Mouse (Mus musculus) kidney, embryonic 14.5 days (tissue): ENCODE results near the gene Fgf15. TPM values are rescaled to one million over a fixed set of nuclear protein-coding genes. Genes with fewer than 3 reads are reported as not detected.

Source experiments
- ATAC-seq: fragments of 200-750 bp; cut with Nextera tagmentation; 2 replicates; pipeline ENCODE4 v1.8.0; 2017; ENCODE audit warnings: moderate number of reproducible peaks, mild to moderate bottlenecking, moderate TSS enrichment, moderate library complexity; ENCODE audit not compliant: low FRiP score, low TSS enrichment
- H3K27ac ChIP-seq: fragments of 300-500 bp; sonication (generic); 2 replicates; pipeline ENCODE4 v1.5.1; 2014; ENCODE audit warnings: low read depth, mild to moderate bottlenecking, low read length, moderate library complexity, mixed read lengths
- H3K27me3 ChIP-seq: fragments of 300-500 bp; sonication (generic); 2 replicates; pipeline ENCODE4 v1.6.1; 2014; ENCODE audit warnings: mild to moderate bottlenecking, low read length; ENCODE audit not compliant: control insufficient read depth, insufficient read depth
- H3K36me3 ChIP-seq: fragments of 300-500 bp; sonication (generic); 2 replicates; pipeline ENCODE4 v1.6.1; 2014; ENCODE audit warnings: low read length, mixed read lengths; ENCODE audit not compliant: control insufficient read depth, insufficient read depth
- H3K4me1 ChIP-seq: fragments of 300-500 bp; sonication (generic); 2 replicates; pipeline ENCODE4 v1.6.1; 2014; ENCODE audit warnings: low read length, mixed read lengths; ENCODE audit not compliant: control insufficient read depth, insufficient read depth
- H3K4me2 ChIP-seq: fragments of 300-500 bp; sonication (generic); replicated peaks from 2 replicates; pipeline ENCODE4 v1.6.1; 2014; ENCODE audit warnings: low read depth, mild to moderate bottlenecking, low read length
- H3K4me3 ChIP-seq: fragments of 300-500 bp; sonication (generic); 2 replicates; pipeline ENCODE4 v1.5.1; 2014; ENCODE audit warnings: mild to moderate bottlenecking, low read length
- H3K9ac ChIP-seq: fragments of 300-500 bp; sonication (generic); 2 replicates; pipeline ENCODE4 v1.6.1; 2014; ENCODE audit warnings: low read depth, mild to moderate bottlenecking, low read length, moderate library complexity
- H3K9me3 ChIP-seq: fragments of 300-500 bp; sonication (generic); 2 replicates; pipeline ENCODE4 v1.6.1; 2016; ENCODE audit warnings: low read length; ENCODE audit not compliant: control insufficient read depth
- WGBS: fragments of 180-500 bp; shearing (Covaris S2); extraction: QIAGEN DNeasy Blood & Tissue Kit; methylation state at CpG from one replicate; pipeline ENCODE4 v1.1.7; 2014; 5-methylcytosine and 5-hydroxymethylcytosine counted together
- polyA plus RNA-seq: library from polyadenylated mRNA; unstranded; fragments of >200 nt; fragmentation: Nextera tagmentation; extraction: Ambion mirVana; gene quantifications from 2 replicates; pipeline ENCODE4 v1.2.1, GENCODE M21; 2014

Fgf15 gene
- polyA plus RNA-seq, 1 experiment from 2014 or later, result 2.2 TPM

DNA sequence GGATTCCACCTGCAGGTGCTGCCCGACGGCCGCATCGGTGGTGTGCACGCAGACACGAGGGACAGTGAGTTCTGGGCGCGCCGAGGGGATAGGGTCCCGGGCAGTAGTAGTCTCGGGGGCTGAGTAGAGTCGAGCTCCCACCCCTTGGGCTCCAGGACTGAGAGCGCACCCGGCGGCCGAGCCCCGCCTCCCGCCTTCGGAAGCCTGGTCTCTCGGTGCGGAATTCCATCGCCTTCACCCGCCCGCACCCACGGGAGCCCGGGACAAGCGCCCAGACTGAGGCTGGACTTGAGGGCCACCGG lies 34.6 kb upstream of the Fgf15 start:
- H3K27ac ChIP-seq, result no peak overlapping the region
- H3K27me3 ChIP-seq, result peaks cover 75% of the 10 kb centered on the region
- H3K9ac ChIP-seq, result no peak overlapping the region
- no peaks in the 10 kb centered on the region for H3K9me3 ChIP-seq
- under 1% methylated on average over 28 of the region's 28 CpGs for WGBS
- peak overlapping the region; percentile 28 for H3K4me3 ChIP-seq
- no peaks in the 10 kb centered on the region for H3K36me3 ChIP-seq
- 0 out of 2 replicates have a peak, but pooled peaks have one; percentile 33 for ATAC-seq
- peak overlapping the region; percentile 34 for H3K4me2 ChIP-seq
- peaks cover 11% of the 10 kb centered on the region for H3K4me1 ChIP-seq

DNA sequence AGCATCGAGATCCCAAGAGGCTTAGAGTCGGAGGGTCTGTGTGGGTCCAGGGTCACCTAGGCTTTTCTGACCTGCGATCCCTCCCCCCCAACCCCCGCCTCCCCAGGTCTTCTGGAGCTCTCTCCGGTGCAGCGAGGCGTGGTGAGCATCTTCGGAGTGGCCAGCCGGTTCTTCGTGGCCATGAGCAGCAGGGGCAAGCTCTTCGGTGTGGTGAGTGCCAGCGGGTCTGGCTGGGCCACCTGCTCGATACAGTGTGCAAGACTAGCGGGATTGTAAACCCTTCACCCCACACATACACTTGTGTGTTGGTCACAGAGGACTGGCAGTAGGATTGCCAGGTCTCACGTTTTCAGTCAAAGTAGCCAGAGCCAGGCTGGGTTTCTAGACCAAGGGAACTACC lies 34.2 kb upstream of the Fgf15 start:
- Histone ChIP-seq H3K27ac (no peak overlapping the region), H3K4me3 (peak overlapping the region; percentile 28)
- under 1% methylated on average over 15 of the region's 15 CpGs for WGBS

DNA sequence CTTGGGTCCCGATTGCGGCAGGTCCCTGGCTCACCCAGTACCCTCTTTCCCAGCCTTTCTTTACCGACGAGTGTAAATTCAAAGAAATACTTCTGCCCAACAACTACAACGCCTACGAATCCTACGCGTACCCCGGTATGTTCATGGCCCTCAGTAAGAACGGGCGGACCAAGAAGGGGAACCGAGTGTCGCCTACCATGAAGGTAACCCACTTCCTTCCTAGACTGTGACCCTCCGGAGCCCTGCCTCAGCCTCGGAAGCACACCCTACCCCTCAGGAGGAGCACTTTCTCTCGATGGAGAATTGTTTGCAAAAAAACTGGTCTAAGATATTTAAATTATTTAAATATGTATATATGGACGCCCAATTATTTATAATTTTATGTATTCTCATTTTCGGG lies 33.6 kb upstream of the Fgf15 start:
- H3K27ac ChIP-seq, result no peak overlapping the region
- 2% methylated on average over 18 of the region's 18 CpGs for WGBS
- no peak overlapping the region for H3K4me3 ChIP-seq
- H3K9me3 ChIP-seq, result no peaks in the 10 kb centered on the region
- no peaks in the 10 kb centered on the region for H3K36me3 ChIP-seq
- H3K4me2 ChIP-seq, result no peak overlapping the region
- no peak overlapping the region for H3K9ac ChIP-seq
- ATAC-seq, result no peak
- H3K4me1 ChIP-seq, result peaks cover 11% of the 10 kb centered on the region
- H3K27me3 ChIP-seq, result peaks cover 75% of the 10 kb centered on the region

More for the DNA sequence above, 34.2 kb upstream of the Fgf15 start:
- Histone ChIP-seq H3K36me3 (no peaks in the 10 kb centered on the region), H3K27me3 (peaks cover 75% of the 10 kb centered on the region), H3K4me1 (peaks cover 11% of the 10 kb centered on the region), H3K4me2 (peak overlapping the region; percentile 34; the same call in 1 of the 2 replicates), H3K9me3 (no peaks in the 10 kb centered on the region), H3K9ac (no peak overlapping the region)
- no peak for ATAC-seq

DNA sequence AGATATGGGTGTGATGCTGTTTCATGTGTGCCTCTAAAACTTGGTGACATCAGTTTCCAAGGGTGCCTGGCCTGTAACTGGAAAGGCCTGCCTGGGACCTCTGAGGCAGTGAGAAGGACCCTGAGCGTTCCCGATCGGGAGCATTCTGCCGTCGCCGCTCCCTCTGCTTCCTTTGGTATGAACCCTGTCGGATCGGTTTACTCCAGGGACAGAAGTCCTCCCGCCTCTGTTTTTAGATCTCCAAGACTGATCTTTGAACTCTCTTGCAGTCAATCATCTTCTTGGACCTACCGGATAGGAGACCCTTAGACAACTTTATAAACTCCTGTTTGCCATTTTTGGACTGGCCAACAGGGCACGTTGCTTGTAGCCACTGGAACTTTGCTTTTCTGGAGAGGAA lies 33.1 kb upstream of the Fgf15 start:
- Histone ChIP-seq H3K4me3 (no peak overlapping the region), H3K36me3 (no peaks in the 10 kb centered on the region), H3K4me2 (no peak overlapping the region), H3K9ac (no peak overlapping the region), H3K9me3 (no peaks in the 10 kb centered on the region), H3K27me3 (peaks cover 75% of the 10 kb centered on the region), H3K27ac (no peak overlapping the region), H3K4me1 (peaks cover 11% of the 10 kb centered on the region)
- ATAC-seq, result no peak
- WGBS, result 2% methylated on average over 11 of the region's 11 CpGs

DNA sequence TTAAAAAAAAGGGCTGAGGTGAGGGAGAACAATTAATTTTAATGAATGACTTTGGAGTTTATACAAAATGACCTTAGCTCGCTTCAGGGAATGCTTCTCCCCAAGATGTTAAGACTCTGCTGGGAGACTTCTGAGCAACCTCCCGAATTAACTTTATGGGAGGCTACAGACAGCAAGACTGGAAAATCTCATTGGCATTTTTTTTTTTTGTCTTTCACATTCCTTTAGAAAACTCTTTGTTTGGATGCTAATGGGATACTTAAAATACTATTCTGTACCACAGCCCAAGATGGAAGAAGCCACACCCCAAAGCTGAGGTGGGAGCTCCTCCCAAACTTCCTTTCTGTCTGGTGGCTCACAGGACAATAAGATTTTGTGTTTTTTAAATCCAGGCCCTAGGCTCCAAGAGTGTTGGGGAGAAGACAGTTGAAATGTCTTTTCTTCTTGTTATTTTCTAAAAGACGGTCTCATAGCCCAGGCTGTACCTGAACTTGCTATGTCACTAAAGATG lies 32.1 kb upstream of the Fgf15 start:
- H3K4me1 ChIP-seq, result peaks cover 11% of the 10 kb centered on the region
- H3K9me3 ChIP-seq, result no peaks in the 10 kb centered on the region
- H3K27me3 ChIP-seq, result peaks cover 70% of the 10 kb centered on the region
- H3K36me3 ChIP-seq, result no peaks in the 10 kb centered on the region
- H3K9ac ChIP-seq, result no peak overlapping the region
- H3K27ac ChIP-seq, result no peak overlapping the region
- H3K4me3 ChIP-seq, result no peak overlapping the region
- WGBS, result 39% methylated on average over 3 of the region's 3 CpGs
- no peak overlapping the region for H3K4me2 ChIP-seq
- no peak for ATAC-seq

DNA sequence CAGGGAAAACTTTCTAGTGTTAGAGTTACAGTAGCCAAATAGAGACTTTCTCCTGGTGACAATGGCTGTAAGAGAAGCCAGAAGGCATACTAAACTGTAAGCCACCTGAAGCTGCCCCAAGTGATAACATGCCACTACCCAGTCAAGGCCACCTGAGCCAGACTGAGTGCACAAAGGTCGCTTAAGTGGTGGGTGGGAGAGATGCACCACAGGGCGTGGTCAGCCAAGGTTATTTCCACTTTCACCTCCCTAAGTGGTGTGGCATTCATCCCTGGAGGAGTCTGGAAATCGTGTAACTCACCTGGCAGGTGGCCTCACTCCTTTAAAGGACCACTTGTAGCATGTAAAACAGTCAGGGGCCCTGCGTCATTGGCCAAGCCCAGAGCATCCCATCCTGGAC lies 29.2 kb upstream of the Fgf15 start:
- peaks cover 41% of the 10 kb centered on the region for H3K27me3 ChIP-seq
- H3K4me3 ChIP-seq, result no peak overlapping the region
- no peak overlapping the region for H3K4me2 ChIP-seq
- H3K9me3 ChIP-seq, result no peaks in the 10 kb centered on the region
- no peak overlapping the region for H3K27ac ChIP-seq
- WGBS, result 66% methylated on average over 4 of the region's 4 CpGs
- no peak for ATAC-seq
- H3K36me3 ChIP-seq, result no peaks in the 10 kb centered on the region
- no peak overlapping the region for H3K9ac ChIP-seq
- H3K4me1 ChIP-seq, result no peaks in the 10 kb centered on the region

DNA sequence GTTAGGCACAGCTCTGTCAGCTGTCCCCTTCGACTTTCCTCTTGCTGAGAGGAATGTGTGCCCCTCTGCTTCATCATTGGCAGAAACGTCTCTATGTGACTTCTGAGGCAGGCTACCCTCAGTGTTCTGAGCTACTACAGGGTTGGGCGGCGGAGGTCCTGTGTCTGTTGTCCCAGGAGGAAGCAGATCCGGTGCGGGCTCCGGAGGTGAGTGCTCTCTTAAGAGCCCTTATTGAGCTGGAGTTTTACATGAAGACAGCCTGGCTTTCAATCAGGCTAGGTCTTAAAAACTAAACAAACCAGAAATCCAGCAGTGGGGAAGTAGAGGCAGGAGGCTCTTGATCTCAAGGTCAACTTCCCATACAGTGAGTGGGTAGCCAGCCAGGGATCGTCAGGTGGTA lies 28.7 kb upstream of the Fgf15 start:
- Histone ChIP-seq H3K27me3 (peaks cover 36% of the 10 kb centered on the region), H3K36me3 (no peaks in the 10 kb centered on the region)
- WGBS, result 80% methylated on average over 8 of the region's 8 CpGs

DNA sequence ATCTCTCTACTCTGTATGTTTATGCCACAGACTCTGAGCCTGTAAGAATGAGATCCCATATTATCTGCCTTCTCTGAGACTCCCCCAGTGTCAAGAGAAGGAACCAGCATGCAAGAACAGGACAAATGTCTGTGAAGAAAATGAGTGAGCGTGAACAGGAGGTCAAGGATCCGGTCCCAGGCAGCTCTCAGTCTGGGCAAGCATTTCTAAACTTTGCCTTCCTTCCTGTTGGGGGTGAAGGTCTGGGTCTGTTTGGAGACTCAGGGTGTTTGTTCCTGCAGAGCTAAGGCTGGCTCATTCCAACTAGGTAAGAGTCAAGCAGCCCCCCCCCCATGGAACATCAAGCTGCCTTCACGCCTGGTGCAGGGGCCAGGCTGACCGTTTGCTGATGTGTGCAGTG lies 23.9 kb upstream of the Fgf15 start:
- Histone ChIP-seq H3K4me1 (no peaks in the 10 kb centered on the region), H3K9ac (no peak overlapping the region), H3K36me3 (no peaks in the 10 kb centered on the region), H3K27me3 (0 out of 2 replicates have a peak, but pooled peaks cover 4% of the 10 kb centered on the region), H3K4me3 (no peak overlapping the region), H3K4me2 (no peak overlapping the region), H3K9me3 (no peaks in the 10 kb centered on the region), H3K27ac (no peak overlapping the region)
- ATAC-seq, result no peak
- WGBS, result 57% methylated on average over 4 of the region's 4 CpGs

More for the DNA sequence above, 28.7 kb upstream of the Fgf15 start:
- no peak overlapping the region for H3K9ac ChIP-seq
- H3K4me1 ChIP-seq, result no peaks in the 10 kb centered on the region
- ATAC-seq, result no peak
- H3K27ac ChIP-seq, result no peak overlapping the region
- no peak overlapping the region for H3K4me2 ChIP-seq
- no peak overlapping the region for H3K4me3 ChIP-seq
- no peaks in the 10 kb centered on the region for H3K9me3 ChIP-seq

DNA sequence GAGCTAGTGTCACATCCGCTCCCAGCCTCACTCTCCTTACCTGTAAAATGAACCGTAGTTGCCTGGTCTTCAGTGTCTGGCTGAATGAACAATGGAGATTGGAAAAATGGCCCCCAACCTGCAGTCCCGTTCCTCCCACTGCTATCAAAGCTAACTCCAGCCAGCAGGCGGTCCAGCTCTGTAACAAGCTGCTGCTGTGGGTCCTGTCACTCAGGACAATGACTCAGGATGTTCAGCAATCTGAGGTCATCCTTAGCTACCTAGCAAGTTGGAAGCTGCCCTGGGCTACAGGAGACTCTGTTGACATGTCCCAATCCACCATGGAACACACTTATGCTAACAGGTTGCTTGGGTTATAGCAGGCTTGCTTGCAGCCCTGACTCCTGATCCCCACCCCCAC lies 23.2 kb upstream of the Fgf15 start:
- no peak for ATAC-seq
- H3K9ac ChIP-seq, result no peak overlapping the region

More for the DNA sequence above, 23.2 kb upstream of the Fgf15 start:
- Histone ChIP-seq H3K4me1 (no peaks in the 10 kb centered on the region), H3K9me3 (no peaks in the 10 kb centered on the region), H3K4me2 (no peak overlapping the region), H3K4me3 (no peak overlapping the region), H3K27ac (no peak overlapping the region), H3K27me3 (0 out of 2 replicates have a peak, but pooled peaks cover 4% of the 10 kb centered on the region), H3K36me3 (no peaks in the 10 kb centered on the region)
- WGBS, result 76% methylated on average over 4 of the region's 4 CpGs
